ENCODE assay signal across 26 mouse cellular contexts in the genomic region with DNA sequence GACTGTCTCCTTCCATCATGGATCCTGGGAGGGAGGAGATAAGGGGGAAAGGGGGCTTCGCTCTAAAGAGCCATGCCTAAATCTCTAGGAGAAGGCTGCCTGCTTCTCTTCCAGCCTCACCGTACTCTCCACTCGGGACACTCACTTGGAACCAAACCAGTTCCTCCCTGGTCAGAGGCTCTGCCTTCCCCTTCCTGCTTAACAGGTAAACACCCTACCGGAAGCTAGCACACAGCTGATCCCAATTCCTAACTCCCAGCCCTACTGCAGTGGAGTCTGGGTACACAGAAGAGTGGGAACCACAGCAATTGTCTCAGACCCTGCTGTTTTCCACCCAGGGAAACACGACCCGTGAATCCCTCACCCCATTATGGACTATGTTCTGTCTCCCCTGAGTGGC. TPM values are rescaled to one million over a fixed set of nuclear protein-coding genes. Genes with fewer than 3 reads are reported as not detected.
DNase-seq lines count a peak whose midpoint lies in the region; ATAC-seq and TF ChIP-seq lines count a peak whose summit lies in the region.
"Had no signal": no experiment of that assay in that cellular context is flagged by ENCODE, and none has a peak within 500 bp of the region (broad histone marks: within the 10 kb centered on the region; RNA-seq: fewer than 3 reads in every experiment).

No protein-coding gene starts in this region.

- no peak overlapping the region for H3K9ac ChIP-seq in hindbrain, postnatal 0 days (replicated peaks; ENCODE audit: low read length)
- H3K9ac ChIP-seq in hindbrain, embryonic 16.5 days (ENCODE audit: low read depth, low read length) = no peak overlapping the region
- 0 out of 2 replicates have a peak overlapping the region, but pooled peaks have one; percentile 28 for H3K9ac ChIP-seq in neural tube, embryonic 13.5 days
- H3K9ac ChIP-seq in stomach, postnatal 0 days (ENCODE audit: low read length) = no peak overlapping the region

- no peak for TF ChIP-seq CTCF in hindbrain, postnatal 0 days (IDR thresholded peaks at IDR 0.05; ENCODE audit: low read depth)
- TF ChIP-seq CTCF in stomach, postnatal 0 days (IDR thresholded peaks at IDR 0.05; ENCODE audit: low read depth) = no peak

- 0 out of 2 replicates have a peak overlapping the region, but pooled peaks have one; percentile 19 for H3K4me2 ChIP-seq in hindbrain, postnatal 0 days (ENCODE audit: low read depth, low read length)
- no peak overlapping the region for H3K4me2 ChIP-seq in hindbrain, embryonic 16.5 days (ENCODE audit: low read length)
- peak overlapping the region; percentile 31 for H3K4me2 ChIP-seq in neural tube, embryonic 13.5 days
- no peak overlapping the region for H3K4me2 ChIP-seq in stomach, postnatal 0 days (replicated peaks; ENCODE audit: low read depth)
- H3K4me2 ChIP-seq: midbrain, embryonic 11.5 days had no signal

- H3K36me3 ChIP-seq in hindbrain, postnatal 0 days (ENCODE audit: insufficient read depth, low read length) = no peaks in the 10 kb centered on the region
- H3K36me3 ChIP-seq in hindbrain, embryonic 16.5 days (ENCODE audit: control insufficient read depth, insufficient read depth, low read length) = no peaks in the 10 kb centered on the region
- H3K36me3 ChIP-seq in neural tube, embryonic 13.5 days = no peaks in the 10 kb centered on the region
- no peaks in the 10 kb centered on the region for H3K36me3 ChIP-seq in stomach, postnatal 0 days (ENCODE audit: control insufficient read depth, insufficient read depth, low read length)
- H3K36me3 ChIP-seq: forebrain, embryonic 10.5 days had no signal

- H3K27me3 ChIP-seq in hindbrain, postnatal 0 days (ENCODE audit: insufficient read depth, low read length) = no peaks in the 10 kb centered on the region
- no peaks in the 10 kb centered on the region for H3K27me3 ChIP-seq in hindbrain, embryonic 16.5 days (replicated peaks; ENCODE audit: control insufficient read depth, insufficient read depth, low read length)
- H3K27me3 ChIP-seq in neural tube, embryonic 13.5 days = no peaks in the 10 kb centered on the region
- no peaks in the 10 kb centered on the region for H3K27me3 ChIP-seq in stomach, postnatal 0 days (ENCODE audit: control insufficient read depth, insufficient read depth, low read length)

- no peaks in the 10 kb centered on the region; the same call in 1 of the 2 replicates for H3K4me1 ChIP-seq in hindbrain, postnatal 0 days (ENCODE audit: insufficient read depth, low read length)
- H3K4me1 ChIP-seq in hindbrain, embryonic 16.5 days (ENCODE audit: control insufficient read depth, insufficient read depth, low read depth, low read length) = no peaks in the 10 kb centered on the region
- peaks cover 34% of the 10 kb centered on the region for H3K4me1 ChIP-seq in neural tube, embryonic 13.5 days (replicated peaks)
- no peaks in the 10 kb centered on the region for H3K4me1 ChIP-seq in stomach, postnatal 0 days (replicated peaks; ENCODE audit: control insufficient read depth, insufficient read depth)

- no peak overlapping the region for H3K27ac ChIP-seq in hindbrain, postnatal 0 days
- H3K27ac ChIP-seq in hindbrain, embryonic 16.5 days (ENCODE audit: low read depth, low read length) = no peak overlapping the region
- no peak overlapping the region; the same call in 1 of the 2 replicates for H3K27ac ChIP-seq in neural tube, embryonic 13.5 days (replicated peaks)
- H3K27ac ChIP-seq in stomach, postnatal 0 days (replicated peaks) = no peak overlapping the region
- H3K27ac ChIP-seq: forebrain, embryonic 10.5 days; left cerebral cortex, adult 2 months had no signal

- no peak overlapping the region for H3K4me3 ChIP-seq in hindbrain, postnatal 0 days (ENCODE audit: low read length)
- H3K4me3 ChIP-seq in hindbrain, embryonic 16.5 days (ENCODE audit: low read length) = no peak overlapping the region
- H3K4me3 ChIP-seq in neural tube, embryonic 13.5 days = no peak overlapping the region
- H3K4me3 ChIP-seq in stomach, postnatal 0 days (ENCODE audit: low read depth, low read length) = no peak overlapping the region
- H3K4me3 ChIP-seq: forebrain, embryonic 10.5 days; left cerebral cortex, adult 2 months had no signal

- no peaks in the 10 kb centered on the region for H3K9me3 ChIP-seq in hindbrain, postnatal 0 days (ENCODE audit: low read length)
- H3K9me3 ChIP-seq in hindbrain, embryonic 16.5 days (ENCODE audit: control insufficient read depth, low read length) = peaks cover 3% of the 10 kb centered on the region
- peaks cover 4% of the 10 kb centered on the region; the same call in 1 of the 2 replicates for H3K9me3 ChIP-seq in neural tube, embryonic 13.5 days
- no peaks in the 10 kb centered on the region for H3K9me3 ChIP-seq in stomach, postnatal 0 days (ENCODE audit: control insufficient read depth, low read length)
- H3K9me3 ChIP-seq: forebrain, embryonic 10.5 days had no signal

- no peak for TF ChIP-seq EP300 in stomach, postnatal 0 days (optimal IDR thresholded peaks at IDR 0.05)

- intact Hi-C loops in heart, postnatal 25 days (cut with DNase I) = no loop called here

- 0 out of 2 replicates have a peak, but pooled peaks have one; percentile 7 for ATAC-seq in hindbrain, postnatal 0 days
- ATAC-seq in hindbrain, embryonic 16.5 days = no peak
- no peak for ATAC-seq in neural tube, embryonic 13.5 days (ENCODE audit: low read depth)
- peak; percentile 65; the same call in 1 of the 2 replicates for ATAC-seq in stomach, postnatal 0 days (ENCODE audit: low FRiP score, low TSS enrichment)

- 59% methylated on average over 6 of the region's 6 CpGs for WGBS in hindbrain, postnatal 0 days
- WGBS in hindbrain, embryonic 16.5 days = 65% methylated on average over 6 of the region's 6 CpGs
- WGBS in neural tube, embryonic 13.5 days = 55% methylated on average over 6 of the region's 6 CpGs
- WGBS in stomach, postnatal 0 days = 55% methylated on average over 6 of the region's 6 CpGs

- DNase-seq in heart, adult 18-20 months = peak; percentile 42 to 70
- DNase-seq in heart, postnatal 25 days (ENCODE audit: low spot score) = no peak
- no peak for DNase-seq in hindbrain, postnatal 0 days (ENCODE audit: low spot score)
- DNase-seq in neural tube, embryonic 10.5 days (ENCODE audit: extremely low spot score, low spot score) = no peak
- peak; percentile 27 for DNase-seq in stomach, postnatal 0 days (ENCODE audit: low spot score)
- no peak for DNase-seq in thymus, postnatal 4 days
- DNase-seq: adrenal gland, adult 2 months; cerebellum, adult 9-10 months; gastrocnemius, postnatal 14 days; kidney, adult 18-20 months; liver; right cerebral cortex, postnatal 25 days; thymus, adult 18-20 months had no signal

RNA-seq across cellular contexts. Expression of a gene that starts 22.1 kb away (rescaled TPM):
- total RNA-seq in heart, adult 18-20 months (2021) = not detected
- not detected for total RNA-seq in heart, postnatal 25 days (2021)
- not detected in 2 replicates for total RNA-seq in hindbrain, postnatal 0 days (2014; rRNA removed)
- polyA plus RNA-seq in hindbrain, postnatal 0 days (2015; fragmentation: Nextera tagmentation; extraction: Ambion mirVana) = not detected in 2 replicates
- not detected in 2 replicates for polyA plus RNA-seq in hindbrain, embryonic 16.5 days (2015; fragmentation: Nextera tagmentation; extraction: Ambion mirVana)
- not detected in 2 replicates for polyA plus RNA-seq in neural tube, embryonic 13.5 days (2015; fragmentation: Nextera tagmentation; extraction: Ambion mirVana)
- not detected in 2 replicates for polyA plus RNA-seq in stomach, postnatal 0 days (2015; fragmentation: Nextera tagmentation; extraction: Ambion mirVana)
- total RNA-seq: adrenal gland, adult 2 months; gastrocnemius, postnatal 14 days; left cerebral cortex, adult 2 months; left cerebral cortex, postnatal 4 days had no signal
- polyA plus RNA-seq: adrenal gland, adult 2 months; C2C12; cortical plate, adult 2 months; forebrain, embryonic 10.5 days; heart, embryonic 16.5 days; liver, embryonic 16.5 days; midbrain, embryonic 11.5 days; neural tube, embryonic 14.5 days; spleen, adult 2 months; stomach, embryonic 14.5 days had no signal

RNA-seq across cellular contexts. Expression of a gene that starts 46.2 kb away (rescaled TPM):
- 10 to 100 TPM; 24.7 to 27.5 TPM for total RNA-seq in heart, adult 18-20 months (2021)
- total RNA-seq in heart, postnatal 25 days (2021) = 10 to 100 TPM; 23.3 to 24.5 TPM
- 44.2 and 44.8 TPM in 2 replicates for total RNA-seq in hindbrain, postnatal 0 days (2014; rRNA removed)
- polyA plus RNA-seq in hindbrain, postnatal 0 days (2015; fragmentation: Nextera tagmentation; extraction: Ambion mirVana) = 26.7 and 27.5 TPM in 2 replicates
- polyA plus RNA-seq in hindbrain, embryonic 16.5 days (2015; fragmentation: Nextera tagmentation; extraction: Ambion mirVana) = 28.5 and 31.3 TPM in 2 replicates
- 22.4 and 22.7 TPM in 2 replicates for polyA plus RNA-seq in neural tube, embryonic 13.5 days (2015; fragmentation: Nextera tagmentation; extraction: Ambion mirVana)
- polyA plus RNA-seq in stomach, postnatal 0 days (2015; fragmentation: Nextera tagmentation; extraction: Ambion mirVana) = 9.0 and 9.4 TPM in 2 replicates

Comparison
In these comparisons a context has a peak if more than half of its experiments do, and no peak if none do; other contexts are left out.
1. DNase-seq: peak in heart, adult 18-20 months (2 of 2) and stomach, postnatal 0 days (single experiment); none in heart, postnatal 25 days (single experiment), hindbrain, postnatal 0 days (single experiment), neural tube, embryonic 10.5 days (single experiment) and thymus, postnatal 4 days (single experiment).
2. ATAC-seq: peak in hindbrain, postnatal 0 days (single experiment) and stomach, postnatal 0 days (single experiment); none in hindbrain, embryonic 16.5 days (single experiment) and neural tube, embryonic 13.5 days (single experiment).
3. H3K4me2 ChIP-seq: peak in hindbrain, postnatal 0 days (single experiment) and neural tube, embryonic 13.5 days (single experiment); none in hindbrain, embryonic 16.5 days (single experiment) and stomach, postnatal 0 days (single experiment).